Mouse (Mus musculus) G1E (cell line): Measurements from ENCODE around the gene Btbd8.

Experiments
- CTCF ChIP-seq: IDR thresholded peaks from 2 replicates; pipeline ENCODE4 v1.5.1; 2012; ENCODE audit warnings: low read depth, low read length, inconsistent platforms, mixed read lengths
- GATA1 ChIP-seq: IDR thresholded peaks from 2 replicates; pipeline ENCODE4 v1.6.1; 2012; ENCODE audit warnings: borderline replicate concordance, low read length, inconsistent platforms, mixed read lengths

- no peak for TF ChIP-seq GATA1
- TF ChIP-seq CTCF: no peak
These were observed 42.4 kb downstream of the Btbd8 start for GRCm38 (mm10) chr5:107480194-107480593.
